In the genomic region with DNA sequence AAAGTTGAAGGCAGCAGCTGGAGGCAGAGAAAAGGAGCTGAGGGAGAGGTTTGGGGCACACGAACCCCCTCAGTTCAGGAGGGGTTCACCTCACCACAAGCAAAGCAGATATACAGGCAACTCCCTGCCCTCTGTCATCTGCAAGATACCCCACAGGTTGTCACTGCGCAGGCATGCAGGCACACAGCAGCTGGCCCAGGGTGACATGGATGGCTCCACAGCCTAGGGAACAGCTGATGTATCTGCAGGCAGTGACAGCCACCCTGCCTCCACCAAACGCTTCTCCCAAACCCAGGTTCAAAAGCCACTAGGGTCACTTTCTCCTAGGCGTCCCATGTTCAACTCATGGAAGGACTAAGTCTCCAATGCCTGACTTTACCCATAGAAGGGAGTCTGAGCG, we compare ENCODE assay signal across 9 mouse cellular contexts. TPM values are rescaled to one million over a fixed set of nuclear protein-coding genes. Genes with fewer than 3 reads are reported as not detected.
DNase-seq lines count a peak whose midpoint lies in the region; ATAC-seq and TF ChIP-seq lines count a peak whose summit lies in the region.
"Had no signal": no experiment of that assay in that cellular context is flagged by ENCODE, and none has a peak within 500 bp of the region (broad histone marks: within the 10 kb centered on the region; RNA-seq: fewer than 3 reads in every experiment).

No protein-coding gene starts in this region.

- peaks cover 53% of the 10 kb centered on the region for H3K79me2 ChIP-seq in C2C12 (ENCODE audit: control insufficient read depth, insufficient read depth)

- peaks cover 55% of the 10 kb centered on the region for H3K4me1 ChIP-seq in heart, embryonic 15.5 days (replicated peaks)
- H3K4me1 ChIP-seq in embryonic facial prominence, embryonic 15.5 days = peaks cover 54% of the 10 kb centered on the region
- peaks cover 48% of the 10 kb centered on the region for H3K4me1 ChIP-seq in limb, embryonic 14.5 days (ENCODE audit: control insufficient read depth, insufficient read depth, low read length)

- no peaks in the 10 kb centered on the region for H3K9me3 ChIP-seq in heart, embryonic 15.5 days (replicated peaks)
- no peaks in the 10 kb centered on the region for H3K9me3 ChIP-seq in embryonic facial prominence, embryonic 15.5 days (replicated peaks)
- no peaks in the 10 kb centered on the region for H3K9me3 ChIP-seq in limb, embryonic 14.5 days (ENCODE audit: control insufficient read depth, low read length)

- no peak for DNase-seq in heart, postnatal 25 days (ENCODE audit: low spot score)
- no peak for DNase-seq in limb, embryonic 14.5 days (ENCODE audit: low spot score)
- DNase-seq in thymus, postnatal 10 days (ENCODE audit: low spot score in 2 of 2) = no peak
- DNase-seq in cerebellum, adult 8-10 months = no peak
- DNase-seq in Muller cell, postnatal 12 days (ENCODE audit: inconsistent ontology term) = no peak
- DNase-seq: spleen, adult 18-20 months had no signal

- peak overlapping the region; percentile 2 for H3ac ChIP-seq in C2C12 (ENCODE audit: control insufficient read depth, insufficient read length, low read depth)

- 63% methylated on average over 5 of the region's 5 CpGs for WGBS in heart, embryonic 15.5 days
- WGBS in embryonic facial prominence, embryonic 15.5 days = 63% methylated on average over 5 of the region's 5 CpGs
- 62% methylated on average over 5 of the region's 5 CpGs for WGBS in limb, embryonic 14.5 days

- no peak overlapping the region for H3K27ac ChIP-seq in heart, embryonic 15.5 days
- no peak overlapping the region for H3K27ac ChIP-seq in embryonic facial prominence, embryonic 15.5 days (replicated peaks)
- H3K27ac ChIP-seq in limb, embryonic 14.5 days (replicated peaks; ENCODE audit: low read depth, low read length) = no peak overlapping the region

- peaks cover 9% of the 10 kb centered on the region; the same call in 1 of the 2 replicates for H3K27me3 ChIP-seq in heart, embryonic 15.5 days
- H3K27me3 ChIP-seq in C2C12 (ENCODE audit: control insufficient read depth, insufficient read depth, insufficient read length) = no peaks in the 10 kb centered on the region
- peaks cover 12% of the 10 kb centered on the region for H3K27me3 ChIP-seq in embryonic facial prominence, embryonic 15.5 days
- H3K27me3 ChIP-seq in limb, embryonic 14.5 days (ENCODE audit: control insufficient read depth, insufficient read depth, low read length) = no peaks in the 10 kb centered on the region

- H3K4me2 ChIP-seq in heart, embryonic 15.5 days = peak overlapping the region; percentile 99
- peak overlapping the region; percentile 99 for H3K4me2 ChIP-seq in embryonic facial prominence, embryonic 15.5 days (replicated peaks)
- H3K4me2 ChIP-seq in limb, embryonic 14.5 days (replicated peaks; ENCODE audit: low read depth, low read length, severe bottlenecking) = peak overlapping the region; percentile 95

- intact Hi-C loops in heart, postnatal 25 days (cut with DNase I) = no loop called here

- peak overlapping the region; percentile 74 for H3K4me3 ChIP-seq in heart, embryonic 15.5 days
- peak overlapping the region; percentile 61 for H3K4me3 ChIP-seq in C2C12 (ENCODE audit: insufficient read depth, poor library complexity, severe bottlenecking)
- peak overlapping the region; percentile 65 for H3K4me3 ChIP-seq in embryonic facial prominence, embryonic 15.5 days (replicated peaks)
- H3K4me3 ChIP-seq in limb, embryonic 14.5 days (replicated peaks; ENCODE audit: low read length) = peak overlapping the region; percentile 76

- H3K79me3 ChIP-seq in C2C12 (ENCODE audit: low read depth) = peaks cover 11% of the 10 kb centered on the region

- H3K9ac ChIP-seq in heart, embryonic 15.5 days = no peak overlapping the region
- no peak overlapping the region for H3K9ac ChIP-seq in embryonic facial prominence, embryonic 15.5 days
- H3K9ac ChIP-seq in limb, embryonic 14.5 days (ENCODE audit: low read depth, low read length, severe bottlenecking) = 0 out of 2 replicates have a peak overlapping the region, but pooled peaks have one; percentile 66

- H3K36me3 ChIP-seq in heart, embryonic 15.5 days = no peaks in the 10 kb centered on the region
- no peaks in the 10 kb centered on the region for H3K36me3 ChIP-seq in C2C12 (ENCODE audit: control insufficient read depth, insufficient read depth)
- no peaks in the 10 kb centered on the region for H3K36me3 ChIP-seq in embryonic facial prominence, embryonic 15.5 days
- H3K36me3 ChIP-seq in limb, embryonic 14.5 days (ENCODE audit: control insufficient read depth, insufficient read depth, low read length) = no peaks in the 10 kb centered on the region

- TF ChIP-seq POLR2A in limb, embryonic 14.5 days (IDR thresholded peaks at IDR 0.05; ENCODE audit: borderline replicate concordance, extremely low read depth, insufficient read depth, insufficient read length) = no peak

- TF ChIP-seq CTCF in C2C12 (IDR thresholded peaks at IDR 0.05; ENCODE audit: control insufficient read depth, insufficient read depth, insufficient read length) = no peak

- no peak for ATAC-seq in heart, embryonic 15.5 days (replicated peaks; ENCODE audit: insufficient number of reproducible peaks, insufficient read depth, low FRiP score, low read depth)
- ATAC-seq in embryonic facial prominence, embryonic 15.5 days (ENCODE audit: insufficient number of reproducible peaks, low FRiP score, low TSS enrichment, low read depth) = no peak
- no peak for ATAC-seq in limb, embryonic 14.5 days (ENCODE audit: low FRiP score, low read depth)

TF ChIP-seq in C2C12, 6 proteins besides CTCF, POLR2A, EP300 and RAD21:
- TF ChIP-seq CEBPB (IDR thresholded peaks at IDR 0.05; ENCODE audit: low read depth) = no peak
- TF ChIP-seq MYOD1 (IDR thresholded peaks at IDR 0.05; ENCODE audit: control insufficient read depth, insufficient read length, low read depth) = no peak
- TF ChIP-seq MAX (IDR thresholded peaks at IDR 0.05) = no peak
- TF ChIP-seq USF1 (IDR thresholded peaks at IDR 0.05; ENCODE audit: low read depth) = no peak
- no peak for TF ChIP-seq FOSL1 (IDR thresholded peaks at IDR 0.05; ENCODE audit: insufficient read depth, low read length, poor library complexity, severe bottlenecking)
- TF ChIP-seq MYOG (IDR thresholded peaks at IDR 0.05; ENCODE audit: control insufficient read depth, extremely low read depth, insufficient read length) = no peak

RNA-seq across cellular contexts. Expression of a gene that starts 2.5 kb away (rescaled TPM):
- polyA plus RNA-seq in heart, embryonic 15.5 days (2015; fragmentation: Nextera tagmentation; extraction: Ambion mirVana) = 14.0 and 17.4 TPM in 2 replicates
- total RNA-seq in heart, postnatal 25 days (2021) = 10 to 100 TPM in 1 of 2 experiments, 1 to 10 TPM in 1; 6.1 to 12.4 TPM
- 34.4 TPM for polyA plus RNA-seq in C2C12 (2012; fragmentation: generic; extraction: Trizol)
- 18.0 and 18.4 TPM in 2 replicates for polyA plus RNA-seq in embryonic facial prominence, embryonic 15.5 days (2015; fragmentation: Nextera tagmentation; extraction: Ambion mirVana)
- polyA plus RNA-seq in limb, embryonic 14.5 days (2012; rRNA removed) = 19.8 and 26.5 TPM in 2 replicates
- 15.1 and 19.5 TPM in 2 replicates for polyA plus RNA-seq in limb, embryonic 14.5 days (2014; fragmentation: Nextera tagmentation; extraction: Ambion mirVana)
